Mouse (Mus musculus) CH12.LX (cell line): ENCODE results near the gene Rab11a. TPM values are rescaled to one million over a fixed set of nuclear protein-coding genes. Genes with fewer than 3 reads are reported as not detected.
A peak's percentile ranks its signal among the peaks of the same experiment; 100 is the strongest.

Experiments
- DNase-seq: peaks from one replicate; pipeline ENCODE4 v3.0.0-alpha.2; 2013; ENCODE audit errors: extremely low read depth
- H3K27ac ChIP-seq: 2 replicates; pipeline ENCODE4 v1.5.1; 2012; ENCODE audit warnings: low read depth, mild to moderate bottlenecking, control low read depth, moderate library complexity; ENCODE audit not compliant: insufficient read depth
- H3K27me3 ChIP-seq: replicated peaks from 2 replicates; pipeline ENCODE3; 2012; ENCODE audit warnings: inconsistent platforms
- H3K36me3 ChIP-seq, 2 experiments: replicated peaks in 1 of 2; 2 replicates each; pipeline versions ENCODE3 to v1.6.1; 2012; ENCODE audit warnings: inconsistent platforms in 1 of 2, low read length in 1 of 2, mild to moderate bottlenecking in 1 of 2, mixed read lengths in 1 of 2, moderate library complexity in 1 of 2; ENCODE audit not compliant: control insufficient read depth in 1 of 2, insufficient read depth in 1 of 2
- H3K4me1 ChIP-seq, 2 experiments: 2 replicates each; pipeline ENCODE4 v1.6.1; 2012; ENCODE audit warnings: inconsistent platforms in 1 of 2, moderate library complexity in 1 of 2; ENCODE audit not compliant: insufficient read depth in 2 of 2, control insufficient read depth in 1 of 2
- H3K4me2 ChIP-seq: 2 replicates; pipeline ENCODE4 v1.6.1; 2012; ENCODE audit warnings: low read depth, mild to moderate bottlenecking, control low read depth; ENCODE audit not compliant: poor library complexity, insufficient read depth, severe bottlenecking
- H3K4me3 ChIP-seq, 3 experiments: fragments of 150-350 bp in 1 of 3; sonication (generic) in 1 of 3; replicated peaks in 1 of 3; 2 replicates each; pipeline versions ENCODE3 to v1.5.1; 2011 to 2012; ENCODE audit warnings: low read depth in 2 of 3, low read length in 2 of 3, mild to moderate bottlenecking in 2 of 3, moderate library complexity in 2 of 3, control low read depth in 1 of 3, improper control_type of control experiment in 1 of 3, inconsistent platforms in 1 of 3, mixed read lengths in 1 of 3; ENCODE audit not compliant: poor library complexity in 1 of 3
- H3K79me2 ChIP-seq: replicated peaks from 2 replicates; pipeline ENCODE4 v1.6.1; 2012; ENCODE audit warnings: mild to moderate bottlenecking, moderate library complexity; ENCODE audit not compliant: control insufficient read depth, poor library complexity, insufficient read depth, severe bottlenecking; ENCODE audit errors: extremely low read depth
- H3K9ac ChIP-seq: 2 replicates; pipeline ENCODE4 v1.6.1; 2012; ENCODE audit warnings: low read depth, mild to moderate bottlenecking, control low read depth, moderate library complexity; ENCODE audit not compliant: insufficient read depth
- H3K9me3 ChIP-seq: replicated peaks from 2 replicates; pipeline ENCODE3; 2012; ENCODE audit warnings: low read length, inconsistent platforms, mixed read lengths
- BHLHE40 ChIP-seq: IDR thresholded peaks from 2 replicates; pipeline ENCODE4 v1.6.1; 2011; ENCODE audit warnings: mild to moderate bottlenecking, low read depth, low read length, improper control_type of control experiment
- CTCF ChIP-seq, 2 experiments: IDR thresholded peaks in 1 of 2; conservative IDR thresholded peaks in 1 of 2; 2 replicates each; pipeline ENCODE4 v1.5.1; 2011 to 2012; ENCODE audit warnings: low read depth in 2 of 2, low read length in 2 of 2, improper control_type of control experiment in 1 of 2, inconsistent platforms in 1 of 2, mild to moderate bottlenecking in 1 of 2, moderate library complexity in 1 of 2
- E2F4 ChIP-seq: IDR thresholded peaks from 2 replicates; pipeline ENCODE4 v1.6.1; 2011; ENCODE audit warnings: low read depth, low read length, improper control_type of control experiment; ENCODE audit not compliant: insufficient replicate concordance
- IRF4 ChIP-seq: IDR thresholded peaks from 2 replicates; pipeline ENCODE4 v1.6.1; 2014; ENCODE audit warnings: low read depth, mild to moderate bottlenecking, inconsistent platforms, low read length, improper control_type of control experiment
- JUND ChIP-seq: conservative IDR thresholded peaks from 2 replicates; pipeline ENCODE4 v1.6.1; 2011; ENCODE audit warnings: low read depth, low read length, improper control_type of control experiment
- KAT2A ChIP-seq: IDR thresholded peaks from 2 replicates; pipeline ENCODE4 v1.6.1; 2012; ENCODE audit warnings: low read length, improper control_type of control experiment, inconsistent platforms; ENCODE audit not compliant: insufficient replicate concordance
- MAZ ChIP-seq: IDR thresholded peaks from 2 replicates; pipeline ENCODE4 v1.6.1; 2012; ENCODE audit warnings: low read depth, mild to moderate bottlenecking, inconsistent platforms, low read length, improper control_type of control experiment, moderate library complexity
- MEF2A ChIP-seq: IDR thresholded peaks from 2 replicates; pipeline ENCODE4 v1.6.1; 2014; ENCODE audit warnings: low read depth, mild to moderate bottlenecking, inconsistent platforms, low read length, improper control_type of control experiment, borderline replicate concordance
- MXI1 ChIP-seq: IDR thresholded peaks from 2 replicates; pipeline ENCODE4 v1.6.1; 2011; ENCODE audit warnings: mild to moderate bottlenecking, low read depth, low read length, improper control_type of control experiment
- MYC ChIP-seq: IDR thresholded peaks from 2 replicates; pipeline ENCODE4 v1.6.1; 2011; ENCODE audit warnings: low read depth, mild to moderate bottlenecking, improper control_type of control experiment, low read length
- POLR2AphosphoS2 ChIP-seq: IDR thresholded peaks from 2 replicates; pipeline ENCODE4 v1.6.1; 2011; ENCODE audit warnings: low read depth, low read length, improper control_type of control experiment
- RAD21 ChIP-seq: IDR thresholded peaks from 2 replicates; pipeline ENCODE4 v1.6.1; 2011; ENCODE audit warnings: low read depth, mild to moderate bottlenecking, low read length, improper control_type of control experiment, moderate library complexity
- SIN3A ChIP-seq: IDR thresholded peaks from 2 replicates; pipeline ENCODE4 v1.6.1; 2012; ENCODE audit warnings: low read length, improper control_type of control experiment, inconsistent platforms
- SMC3 ChIP-seq: IDR thresholded peaks from 2 replicates; pipeline ENCODE4 v1.6.1; 2011; ENCODE audit warnings: low read depth, low read length, improper control_type of control experiment
- TBP ChIP-seq: conservative IDR thresholded peaks from 2 replicates; pipeline ENCODE4 v1.6.1; 2011; ENCODE audit warnings: low read depth, low read length, improper control_type of control experiment
- TCF12 ChIP-seq: IDR thresholded peaks from 2 replicates; pipeline ENCODE4 v1.6.1; 2014; ENCODE audit warnings: low read depth, mild to moderate bottlenecking, inconsistent platforms, low read length, improper control_type of control experiment
- ZKSCAN1 ChIP-seq: IDR thresholded peaks from 2 replicates; pipeline ENCODE4 v1.6.1; 2012; ENCODE audit warnings: low read depth, inconsistent platforms, low read length, improper control_type of control experiment, borderline replicate concordance
- ZNF384 ChIP-seq: IDR thresholded peaks from 2 replicates; pipeline ENCODE4 v1.6.1; 2012; ENCODE audit warnings: low read depth, low read length, improper control_type of control experiment, inconsistent platforms
- dilution Hi-C: fragments of 300-500 bp; cut with MboI; formaldehyde crosslinking; loops from 2 replicates; pipeline ENCODE4 v1.14.3; 2020; ENCODE audit warnings: low sequenced_read_pairs; ENCODE audit not compliant: extremely low pct_unique_long_range_greater_than_20kb, extremely low pct_ligation_motif_present
- in situ Hi-C: fragments of 300-500 bp; cut with MboI; formaldehyde crosslinking; loops from 3 replicates; pipeline ENCODE4 v1.14.3; 2019; ENCODE audit warnings: low sequenced_read_pairs, low pct_ligation_motif_present, low pct_unique_long_range_greater_than_20kb, mixed read lengths
- polyA plus RNA-seq: library from polyadenylated mRNA; unstranded; fragments of >175 nt; gene quantifications from 2 replicates; pipeline ENCODE4 v1.2.1, GENCODE M21; 2012; ENCODE audit warnings: low read depth; ENCODE audit not compliant: insufficient read length
- total RNA-seq, 2 experiments: library from RNA; depleted of rRNA; stranded (reverse); fragments of 300-350 nt in 1 of 2; fragments of >200 nt in 1 of 2; gene quantifications; 2 replicates each; pipeline ENCODE4 v1.2.3; 2012 to 2014

Rab11a gene
- total and polyA plus RNA-seq, 3 experiments, result 109 to 189 (median 168) TPM

- H3K79me2 ChIP-seq, result no peaks in the 10 kb centered on the region
- DNase-seq, result no peak
- H3K36me3 ChIP-seq, result no peaks in the 10 kb centered on the region
- TF ChIP-seq RAD21 (no peak), POLR2AphosphoS2 (no peak), SIN3A (no peak), JUND (no peak), TCF12 (no peak), ZKSCAN1 (no peak), MYC (no peak), BHLHE40 (no peak), IRF4 (no peak), MAZ (no peak), ZNF384 (no peak), TBP (no peak), KAT2A (no peak)
- H3K9me3 ChIP-seq, result peaks cover 3% of the 10 kb centered on the region
- H3K27ac ChIP-seq, result no peak overlapping the region
- H3K4me1 ChIP-seq, result peaks cover 0 to 10% of the 10 kb centered on the region in 2 experiments; a peak in 2 of 4 replicates
- dilution Hi-C loops, result no loop called here
- H3K27me3 ChIP-seq, result no peaks in the 10 kb centered on the region
- H3K9ac ChIP-seq, result no peak overlapping the region
- no peak overlapping the region for H3K4me2 ChIP-seq
- no peak overlapping the region for H3K4me3 ChIP-seq
- in situ Hi-C loops, result no loop called here
Measured at GRCm38 (mm10) chr9:64769911-64770310, 32.4 kb upstream of the Rab11a start.

- H3K36me3 ChIP-seq, result no peaks in the 10 kb centered on the region
- DNase-seq, result peak; percentile 38
- no peak overlapping the region for H3K27ac ChIP-seq
- dilution Hi-C loops, result no loop called here
- no peaks in the 10 kb centered on the region for H3K79me2 ChIP-seq
- in situ Hi-C loops, result no loop called here
- no peaks in the 10 kb centered on the region for H3K27me3 ChIP-seq
- no peak overlapping the region for H3K4me3 ChIP-seq
- H3K4me1 ChIP-seq, result peaks cover 0 to 2% of the 10 kb centered on the region in 2 experiments; a peak in 2 of 4 replicates
- H3K9ac ChIP-seq, result no peak overlapping the region
- no peak overlapping the region for H3K4me2 ChIP-seq
- TF ChIP-seq MXI1 (no peak), CTCF (conservative IDR thresholded peaks at IDR 0.05 in 1 of 2, IDR thresholded peaks at IDR 0.05 in 1 of 2; ENCODE audit: low read depth in 2 of 2, low read length in 2 of 2) (peak in 1 of 2 experiments; percentile 62; a peak in 2 of 4 replicates), RAD21 (peak; percentile 39), ZNF384 (peak; percentile 98), SIN3A (no peak), SMC3 (peak; percentile 34; the same call in 1 of the 2 replicates), E2F4 (no peak), MEF2A (no peak)
- H3K9me3 ChIP-seq, result peaks cover 3% of the 10 kb centered on the region
Measured at GRCm38 (mm10) chr9:64769066-64769695, 31.6 kb upstream of the Rab11a start.
